Mouse (Mus musculus) left cerebral cortex, adult 8-10 months (tissue): ENCODE results near the gene Gm20388. TPM values are rescaled to one million over a fixed set of nuclear protein-coding genes. Genes with fewer than 3 reads are reported as not detected.
"Not testable (repeated sequence)": the region's sequence is repeated elsewhere in the genome, so short reads cannot be mapped to it uniquely, and the experiment has no call there.

Source experiments
- DNase-seq, 2 experiments: peaks; one replicate each; pipeline ENCODE4 v3.0.0; 2022; ENCODE audit warnings: low spot score in 2 of 2
- total RNA-seq, 4 experiments: library from RNA; stranded (reverse); gene quantifications; 2 replicates each; pipeline ENCODE4 v1.2.4; 2022

Gm20388 gene
- total RNA-seq, 4 experiments from 2014 or later, result 10.4 to 20.8 (median 16.4) TPM

DNA sequence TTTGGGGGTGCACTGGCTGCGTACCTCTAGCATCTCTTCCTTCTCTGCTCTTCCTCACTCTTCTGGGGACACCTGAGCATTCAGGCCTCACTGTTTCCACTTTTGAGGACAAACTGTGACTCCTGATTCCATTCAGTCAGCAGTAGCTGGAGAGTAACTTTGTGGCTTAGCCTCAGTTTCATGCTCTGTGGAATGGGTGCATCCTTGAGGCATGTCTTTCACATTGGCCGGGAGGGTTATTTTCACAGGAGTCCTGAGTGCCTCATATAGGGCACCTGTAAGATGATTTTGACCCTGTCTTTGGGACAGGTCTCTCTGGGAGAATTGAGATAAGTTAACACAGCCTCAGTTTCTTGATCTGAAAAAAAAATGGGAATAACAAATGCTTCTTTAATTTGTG lies 1212.5 kb downstream of the Gm20388 start:
- no peak for DNase-seq

DNA sequence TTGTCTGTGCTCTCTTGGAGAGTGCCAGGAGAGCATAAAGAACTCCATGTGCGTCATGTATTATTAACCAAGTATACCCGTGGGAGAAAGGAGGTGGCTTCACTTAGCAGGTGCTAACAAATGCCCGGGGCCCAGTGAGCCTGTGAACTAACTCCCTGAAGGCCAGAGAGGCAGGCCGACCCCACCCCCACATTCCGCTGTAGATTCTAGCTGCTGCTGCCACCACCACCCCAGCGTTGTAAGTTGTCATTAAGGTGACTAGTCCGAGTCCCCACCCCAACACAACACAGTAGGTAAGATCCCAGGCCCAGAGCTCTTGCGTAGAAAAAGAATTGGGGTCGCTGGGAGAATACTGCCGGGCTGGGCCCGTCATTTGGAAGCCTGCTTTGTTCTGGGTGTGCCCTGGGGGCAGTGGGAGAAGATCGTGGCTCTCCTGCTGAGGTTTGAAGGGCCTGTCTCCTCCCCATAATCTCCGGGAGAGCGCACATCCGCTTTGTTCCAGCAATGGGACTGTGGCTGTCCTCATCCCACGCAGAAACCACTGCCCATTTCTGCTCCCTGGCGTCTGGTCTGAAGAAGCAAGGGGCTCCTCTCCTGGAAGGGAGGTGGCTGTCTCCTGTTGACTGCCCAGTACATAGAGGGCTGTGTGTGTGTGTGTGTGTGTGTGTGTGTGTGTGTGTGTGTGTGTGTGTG lies 1214.1 kb downstream of the Gm20388 start:
- DNase-seq, result no peak

DNA sequence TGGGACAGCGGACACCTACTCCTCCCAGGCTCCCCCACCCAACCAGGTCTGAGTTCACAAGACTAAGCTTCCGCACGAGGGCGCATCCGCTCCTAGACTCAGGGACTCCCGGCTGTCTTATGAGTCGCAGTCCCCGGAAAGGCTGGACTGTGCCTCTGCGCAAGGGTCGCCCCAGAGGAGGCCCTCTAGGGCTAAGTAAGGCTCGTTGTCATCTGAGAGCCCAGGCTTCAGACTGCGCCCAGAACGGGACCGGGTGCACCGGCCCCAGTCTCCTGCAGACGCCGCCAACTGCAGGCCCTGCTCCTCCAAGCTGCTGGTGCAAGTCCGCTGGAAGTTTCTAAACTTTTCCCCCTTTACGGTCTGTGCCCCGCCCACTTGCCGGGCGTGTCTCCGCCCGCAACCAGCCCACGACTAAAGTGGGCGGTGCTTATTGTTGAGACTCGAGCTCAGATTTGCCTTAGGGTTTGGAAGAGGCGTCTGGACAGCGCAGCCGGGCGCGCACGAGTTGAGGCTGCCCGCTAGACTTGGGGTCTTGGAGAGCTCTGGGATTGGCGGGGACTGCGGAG lies 1214.8 kb downstream of the Gm20388 start:
- DNase-seq, result no peak

DNA sequence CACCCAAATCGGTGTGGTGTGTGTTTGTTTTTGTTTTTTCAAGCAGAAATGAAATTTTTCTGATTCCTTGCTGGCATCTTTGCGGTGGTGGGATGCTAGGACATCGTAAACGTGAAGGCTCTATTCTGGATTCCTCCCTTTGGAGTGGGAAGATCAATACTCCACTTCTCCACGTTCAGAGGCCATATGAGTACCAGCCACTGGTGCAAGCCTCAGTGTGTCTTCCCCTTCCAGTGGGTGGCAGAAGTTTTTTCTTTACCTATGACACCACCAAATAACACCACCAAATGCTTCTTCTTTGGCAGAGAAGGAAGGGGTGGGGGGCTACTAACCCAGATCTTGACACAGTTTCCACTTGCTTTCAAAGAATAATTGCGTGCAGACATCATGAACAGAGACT lies 1215.5 kb downstream of the Gm20388 start:
- no peak for DNase-seq

DNA sequence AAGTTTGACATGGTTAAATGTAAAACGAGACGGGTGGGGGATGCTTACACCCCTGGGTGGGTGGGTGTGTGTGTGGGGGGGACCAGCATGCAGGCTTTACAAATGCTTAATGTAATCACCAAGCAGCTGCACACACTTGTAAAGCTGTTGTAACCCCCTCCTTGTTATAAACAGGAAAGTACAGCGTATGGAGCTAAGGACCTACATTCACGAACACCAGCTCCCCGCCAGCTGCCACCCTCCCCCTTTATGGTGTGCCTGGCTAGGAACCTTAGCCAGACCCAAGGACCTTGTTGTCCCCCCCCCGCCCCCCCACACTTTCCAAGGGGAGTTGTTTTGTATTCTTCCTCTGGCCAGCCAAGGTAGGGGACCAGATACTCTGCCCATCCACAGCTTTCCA lies 1216.1 kb downstream of the Gm20388 start:
- no peak for DNase-seq

DNA sequence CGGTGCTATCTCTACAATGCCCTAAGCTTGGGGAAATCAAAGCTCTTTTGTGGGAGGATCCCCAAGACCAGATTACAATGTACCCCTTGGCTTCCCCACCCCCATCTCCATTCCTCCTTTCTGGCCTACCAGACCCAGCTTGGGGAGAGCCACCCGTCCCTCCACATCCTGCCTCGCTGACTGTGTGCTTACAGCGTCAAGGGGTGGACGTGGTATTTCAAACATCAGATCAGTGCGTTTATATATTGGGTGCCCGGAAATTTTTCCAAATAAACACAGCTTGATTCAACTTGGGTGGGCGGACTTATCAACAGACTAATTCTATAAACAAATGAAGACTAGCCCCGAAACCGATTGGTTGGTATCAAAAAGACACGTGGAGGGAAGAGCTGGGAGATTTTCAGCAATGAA lies 1216.7 kb downstream of the Gm20388 start:
- DNase-seq, result no peak

DNA sequence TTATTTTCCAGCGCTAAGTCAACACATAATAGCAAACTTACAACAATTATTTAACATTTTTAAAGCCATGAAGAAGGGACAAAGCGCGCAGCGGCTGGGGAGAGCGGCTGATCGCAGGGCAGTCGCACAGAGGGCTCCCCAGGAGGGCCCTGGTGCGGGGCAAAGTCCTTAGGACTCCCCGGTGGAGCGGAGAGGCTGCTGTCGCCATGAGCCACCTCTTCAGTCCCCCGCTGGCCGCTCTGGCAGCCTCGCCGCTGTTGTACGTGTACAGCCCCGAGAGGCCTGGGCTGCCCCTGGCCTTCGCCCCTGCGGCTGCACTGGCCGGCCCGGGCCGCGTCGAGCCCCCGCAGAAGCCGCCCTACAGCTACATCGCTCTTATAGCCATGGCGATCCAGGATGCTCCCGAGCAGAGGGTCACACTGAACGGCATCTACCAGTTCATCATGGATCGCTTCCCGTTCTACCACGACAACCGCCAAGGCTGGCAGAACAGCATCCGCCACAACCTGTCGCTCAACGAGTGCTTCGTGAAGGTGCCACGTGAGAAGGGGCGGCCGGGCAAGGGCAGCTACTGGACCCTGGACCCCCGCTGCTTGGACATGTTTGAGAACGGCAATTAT lies 1217.2 kb downstream of the Gm20388 start, which contains the start of gene Foxl1:
Foxl1 (plus strand) TSS at position 185 of the 620 bp plus-strand sequence.
- no peak for DNase-seq

DNA sequence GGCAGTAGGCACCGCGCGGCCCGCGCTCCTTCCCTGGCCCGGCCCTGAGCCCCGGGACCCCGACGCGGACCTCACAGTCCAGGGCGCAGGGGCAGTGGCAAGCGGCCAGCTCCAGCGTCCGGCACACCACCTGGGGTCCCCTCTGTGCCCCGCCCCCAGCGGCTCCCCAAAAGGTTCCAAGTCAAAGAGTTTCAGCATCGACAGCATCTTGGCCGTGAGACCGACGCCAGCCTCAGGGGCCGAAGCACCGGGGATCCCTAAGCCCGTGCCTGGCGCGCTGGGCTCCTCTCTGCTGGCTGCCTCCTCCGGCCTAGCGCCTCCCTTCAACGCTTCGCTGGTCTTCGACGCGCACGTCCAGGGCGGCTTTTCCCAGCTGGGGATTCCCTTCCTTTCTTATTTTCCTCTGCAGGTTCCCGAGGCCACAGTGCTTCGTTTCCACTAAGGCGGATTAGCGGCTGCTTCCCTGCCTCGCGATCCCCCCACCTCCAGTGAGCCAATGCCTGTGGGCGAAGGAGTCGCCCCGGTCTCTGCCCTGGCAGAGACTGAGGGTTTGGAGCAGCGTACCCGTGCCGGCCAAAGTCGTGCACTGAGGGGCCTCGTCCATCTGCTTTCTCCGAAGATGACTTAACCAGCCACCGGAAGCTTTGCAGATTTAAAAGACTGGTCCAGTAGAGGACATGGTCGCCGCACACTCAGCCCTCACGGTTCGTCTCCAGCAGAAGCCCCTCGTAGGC lies 1218.1 kb downstream of the Gm20388 start:
- DNase-seq, result no peak

DNA sequence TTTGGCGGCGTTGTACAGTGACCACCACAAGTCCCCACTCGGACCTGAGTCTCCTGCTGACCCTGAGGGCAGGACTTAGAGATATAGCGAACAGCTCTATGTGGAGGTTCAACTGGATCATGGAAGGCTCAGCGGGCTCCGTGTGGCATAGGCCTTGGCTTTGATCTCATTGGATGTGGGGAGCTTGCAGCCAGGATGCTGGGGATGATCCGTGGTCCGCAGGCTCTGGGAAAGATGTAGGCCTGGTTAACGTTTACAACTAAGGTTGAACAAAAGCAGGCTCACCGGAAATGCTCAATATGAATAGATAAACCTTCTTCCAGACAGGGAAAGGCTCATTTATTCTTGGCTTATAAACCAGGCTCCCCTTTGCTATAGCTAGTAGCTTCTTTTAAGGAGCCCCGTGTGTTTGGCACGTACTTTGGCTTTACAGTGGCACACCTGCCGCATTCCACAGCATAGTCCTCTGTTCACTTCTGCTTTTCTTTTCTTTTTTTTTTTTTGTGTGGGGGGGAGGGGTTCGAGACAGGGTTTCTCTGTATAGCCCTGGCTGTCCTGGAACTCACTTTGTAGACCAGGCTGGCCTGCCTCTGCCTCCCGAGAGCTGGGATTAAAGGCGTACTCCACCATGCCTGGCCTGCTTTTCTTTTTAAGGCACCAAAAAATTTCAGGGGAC lies 1218.8 kb downstream of the Gm20388 start:
- no peak for DNase-seq

DNA sequence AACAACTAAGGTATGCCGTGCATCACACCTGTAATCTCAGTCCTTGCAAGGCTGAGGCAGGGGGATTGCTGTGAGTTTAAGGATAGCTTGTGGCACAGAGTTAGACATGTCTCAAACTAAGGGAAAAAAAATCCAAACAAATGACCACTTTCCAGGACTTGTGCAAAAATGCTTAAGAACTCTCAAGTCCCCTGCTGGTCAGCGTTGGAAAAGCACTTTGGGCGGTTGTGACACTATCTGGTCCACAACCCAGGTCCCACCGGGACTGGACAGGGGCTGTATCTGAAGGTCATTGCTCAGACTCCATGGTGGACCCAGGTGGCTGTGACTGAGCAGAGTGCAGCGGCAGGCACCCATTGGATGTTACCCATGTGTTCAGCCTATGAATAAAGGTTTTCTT lies 1219.9 kb downstream of the Gm20388 start:
- DNase-seq, result no peak

DNA sequence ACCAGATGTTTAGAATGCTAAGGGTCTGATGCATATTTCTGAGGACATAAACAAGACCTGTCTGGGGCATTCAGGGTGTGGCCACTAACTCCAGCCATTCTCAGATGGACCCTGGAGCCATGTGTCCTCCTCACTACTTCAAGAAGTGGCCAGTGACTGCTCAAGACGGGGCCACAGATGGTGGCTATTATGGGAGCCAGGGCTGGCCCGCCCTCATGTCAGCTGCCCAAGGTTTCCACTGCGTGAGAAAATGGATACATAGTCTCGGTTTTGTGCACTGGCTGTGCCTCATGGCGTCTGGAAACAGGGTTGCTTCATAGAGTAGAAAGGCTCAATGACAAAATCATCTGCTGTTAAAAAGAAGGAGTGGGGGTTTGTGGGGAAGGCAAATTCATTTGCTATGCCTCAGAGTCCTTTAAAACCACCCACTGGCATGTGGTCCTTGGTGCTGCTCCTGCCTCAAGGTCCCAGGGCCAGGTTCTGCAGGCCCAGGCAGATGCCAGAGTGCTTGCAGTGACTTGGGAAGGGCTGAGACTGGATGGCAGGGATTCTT lies 1222.4 kb downstream of the Gm20388 start:
- DNase-seq, result no peak

DNA sequence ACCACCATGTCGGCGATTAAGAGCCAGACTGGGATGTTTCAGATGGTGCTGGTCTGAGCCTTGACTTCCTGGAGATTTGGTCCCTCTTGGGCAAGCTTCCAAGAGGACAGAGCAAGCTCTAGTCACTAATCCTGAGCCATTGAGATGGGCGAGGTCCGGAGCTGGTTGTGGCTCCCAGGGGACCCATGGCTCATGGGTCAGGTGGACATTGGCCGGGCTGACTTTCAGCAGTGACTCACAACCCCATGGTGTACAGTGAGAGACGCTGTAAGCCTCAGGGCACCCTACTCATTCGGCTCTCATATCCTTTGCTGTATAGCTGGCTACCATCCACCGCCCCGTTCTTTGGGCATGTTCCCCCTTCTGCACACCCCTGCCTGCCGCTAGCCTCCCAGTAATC lies 1223.5 kb downstream of the Gm20388 start:
- no peak for DNase-seq

DNA sequence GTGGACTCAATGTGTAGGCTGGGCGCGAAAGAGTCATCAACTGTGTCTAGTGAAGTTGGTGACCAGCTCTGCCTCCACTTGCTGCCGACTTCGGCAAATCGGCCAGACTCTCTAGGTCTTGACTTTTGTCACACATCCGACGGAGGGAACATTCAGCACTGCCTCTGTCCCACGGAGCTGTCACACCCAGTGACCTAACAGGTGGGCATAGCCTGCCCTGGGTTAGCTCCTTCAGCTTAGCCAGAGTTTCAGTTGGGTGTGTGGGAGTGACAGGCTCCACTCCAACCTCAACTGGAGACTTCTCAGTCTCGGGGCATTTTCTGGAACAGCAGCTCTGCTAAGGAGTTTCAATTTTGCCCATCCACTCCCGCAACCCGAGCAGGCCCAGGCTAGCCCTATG lies 1223.9 kb downstream of the Gm20388 start:
- DNase-seq, result no peak

DNA sequence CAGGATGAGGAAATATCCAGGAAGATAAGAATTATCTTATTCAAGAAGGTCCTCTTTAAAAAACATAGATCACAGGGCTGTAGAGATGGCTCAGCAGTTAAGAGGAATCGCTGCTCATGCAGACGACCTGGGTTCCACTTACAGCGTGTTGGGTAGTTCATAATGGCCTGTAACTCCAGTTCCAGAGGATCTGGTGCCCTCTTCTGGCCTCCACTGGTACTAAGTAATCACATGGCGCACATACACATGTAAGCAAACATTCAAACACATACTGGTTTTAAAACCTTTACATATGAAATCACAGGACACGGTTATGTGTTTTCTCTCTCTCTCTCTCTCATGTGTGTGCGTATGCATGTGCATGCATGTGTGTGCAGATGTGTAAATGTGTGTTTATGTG lies 1226.2 kb downstream of the Gm20388 start:
- DNase-seq, result no peak

DNA sequence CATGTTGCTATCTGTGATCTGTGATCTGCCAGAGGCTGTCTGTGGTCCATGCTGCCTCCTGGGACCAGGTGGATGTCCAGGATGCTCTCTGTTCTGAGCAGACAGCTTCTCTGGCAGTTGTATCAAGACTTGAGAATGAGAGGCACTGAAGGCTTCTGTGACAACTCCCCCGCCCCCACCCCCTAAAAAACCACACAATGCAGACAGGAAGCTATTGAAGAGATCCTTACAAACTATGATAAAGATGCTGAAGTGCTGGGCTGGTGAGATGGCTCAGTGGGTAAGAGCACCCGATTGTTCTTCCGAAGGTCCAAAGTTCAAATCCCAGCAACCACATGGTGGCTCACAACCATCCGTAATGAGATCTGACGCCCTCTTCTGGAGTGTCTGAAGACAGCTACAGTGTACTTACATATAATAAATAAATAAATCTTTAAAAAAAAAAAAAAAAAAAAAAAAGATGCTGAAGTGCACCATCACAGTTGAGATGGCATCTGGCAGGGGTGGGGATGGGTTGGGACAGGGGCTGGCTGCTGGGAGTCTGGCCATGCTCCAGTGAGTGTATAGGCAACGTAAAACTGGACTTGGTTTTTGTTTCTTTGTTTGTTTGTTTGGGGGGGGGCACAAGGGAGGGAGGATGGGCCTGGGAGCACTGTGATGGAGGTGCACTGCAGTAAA lies 1235.0 kb downstream of the Gm20388 start:
- not testable (repeated sequence) for DNase-seq

DNA sequence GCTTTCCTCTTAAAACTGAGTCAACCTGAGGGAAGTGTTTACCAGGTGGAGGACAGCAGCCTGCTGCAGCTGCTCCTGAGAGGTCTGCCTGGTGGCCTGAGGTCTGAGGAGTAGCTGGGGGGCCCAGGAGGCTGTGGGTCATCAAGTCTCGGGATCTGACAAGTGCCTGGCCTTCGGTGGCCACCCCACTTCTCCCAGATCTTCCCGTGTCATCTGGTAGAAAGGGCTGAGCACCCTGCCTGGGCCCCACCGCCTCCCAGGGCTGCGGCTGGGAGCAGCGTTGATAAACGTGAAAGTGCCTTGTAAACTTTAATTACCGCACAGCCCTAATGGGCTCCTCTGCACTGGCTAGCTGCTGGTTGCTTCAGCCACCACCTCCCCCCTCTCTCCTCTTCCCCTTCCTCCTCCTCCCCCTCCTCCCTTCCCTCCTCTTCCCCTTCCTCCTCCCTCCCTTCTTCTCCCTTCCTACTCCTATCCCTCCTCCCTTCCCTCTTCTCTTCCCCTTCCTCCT lies 1238.0 kb downstream of the Gm20388 start:
- DNase-seq, result no peak

DNA sequence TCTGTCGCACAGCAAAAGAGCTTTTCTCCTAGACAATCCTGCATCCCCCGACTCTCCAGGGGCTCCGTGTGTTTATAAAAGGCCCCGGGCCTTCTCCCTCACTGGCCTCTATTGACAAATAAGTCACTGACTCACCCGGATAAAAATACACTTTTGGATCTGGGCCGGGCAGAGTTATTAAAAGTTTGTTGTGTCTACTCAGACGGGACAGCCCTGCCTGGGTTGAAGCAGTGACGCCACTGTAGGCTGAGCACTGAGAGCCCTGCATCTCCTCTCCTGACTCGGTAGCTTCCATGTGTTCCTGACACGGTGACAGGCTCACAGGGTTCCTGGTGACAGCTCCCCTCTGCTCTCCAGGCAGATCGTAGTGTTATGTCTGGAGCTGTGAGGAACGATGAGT lies 1241.8 kb downstream of the Gm20388 start:
- no peak for DNase-seq

DNA sequence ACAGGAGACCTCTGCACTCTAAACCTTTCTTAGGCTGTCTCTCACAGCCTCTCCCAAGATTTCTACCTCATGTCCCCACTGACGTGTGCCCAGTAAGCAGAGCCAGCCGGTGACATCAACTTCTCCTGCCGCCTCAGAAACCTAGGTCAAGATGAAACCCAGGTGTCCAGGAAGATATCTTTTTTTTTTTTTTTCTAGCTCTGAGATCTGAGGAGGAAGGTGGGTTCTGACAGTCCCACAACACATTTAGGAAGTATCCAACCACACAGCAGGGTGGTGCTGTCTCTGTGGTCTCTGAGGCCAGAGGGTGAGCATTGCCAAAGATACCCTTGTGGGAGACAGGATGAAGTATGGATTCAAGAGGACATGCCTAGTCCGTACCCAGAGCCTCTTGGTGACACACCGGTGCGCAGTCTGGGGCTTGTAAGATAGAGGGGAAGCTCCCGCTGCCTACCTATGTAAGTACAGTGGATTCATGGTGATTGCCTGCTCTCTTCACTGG lies 1246.4 kb downstream of the Gm20388 start:
- DNase-seq, result no peak

DNA sequence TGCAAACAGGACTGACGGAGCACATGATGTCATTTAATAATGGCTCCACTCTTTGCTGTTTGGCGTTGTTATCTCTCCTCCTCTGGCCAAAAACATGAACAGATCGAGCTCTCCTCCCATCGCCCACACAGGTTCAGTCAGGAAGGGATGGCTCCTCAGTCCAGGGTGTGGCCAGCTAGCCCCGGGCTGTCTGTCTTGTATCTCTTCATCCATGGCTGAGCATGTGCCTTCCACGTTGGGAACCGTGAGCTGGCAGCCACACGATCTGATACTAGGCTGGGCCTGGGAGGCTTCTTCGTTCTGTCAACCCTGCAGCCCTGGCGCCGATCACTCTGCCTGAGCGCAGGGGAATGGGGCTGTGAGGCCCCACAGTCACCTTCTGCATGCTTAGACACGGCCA lies 1248.2 kb downstream of the Gm20388 start:
- DNase-seq, result no peak

DNA sequence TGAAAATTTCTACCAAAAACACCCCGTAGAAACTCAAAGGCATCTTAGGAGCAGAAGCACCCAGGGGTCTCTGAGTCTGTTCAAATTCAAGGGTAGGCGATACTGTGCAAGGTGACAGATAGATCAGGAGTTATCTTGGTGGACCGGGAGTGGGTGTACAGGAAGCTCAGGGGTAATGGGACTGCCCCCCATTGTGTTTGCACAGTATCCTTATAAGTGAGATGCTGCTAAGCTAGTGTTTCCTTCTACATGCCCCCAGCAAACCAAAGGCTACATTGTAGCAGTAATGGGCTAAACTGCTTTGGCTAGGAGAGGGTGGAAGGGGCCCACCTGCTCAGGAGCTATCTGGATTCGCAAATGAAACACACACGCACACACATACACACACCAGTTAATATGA lies 1250.8 kb downstream of the Gm20388 start:
- no peak for DNase-seq
